Mouse (Mus musculus): ENCODE measurements around the gene Dnah17. TPM values are rescaled to one million over a fixed set of nuclear protein-coding genes. Genes with fewer than 3 reads are reported as not detected.

Gene Dnah17
- polyA plus RNA-seq, 1 experiment from 2014 or later: 0.22 TPM

DNA sequence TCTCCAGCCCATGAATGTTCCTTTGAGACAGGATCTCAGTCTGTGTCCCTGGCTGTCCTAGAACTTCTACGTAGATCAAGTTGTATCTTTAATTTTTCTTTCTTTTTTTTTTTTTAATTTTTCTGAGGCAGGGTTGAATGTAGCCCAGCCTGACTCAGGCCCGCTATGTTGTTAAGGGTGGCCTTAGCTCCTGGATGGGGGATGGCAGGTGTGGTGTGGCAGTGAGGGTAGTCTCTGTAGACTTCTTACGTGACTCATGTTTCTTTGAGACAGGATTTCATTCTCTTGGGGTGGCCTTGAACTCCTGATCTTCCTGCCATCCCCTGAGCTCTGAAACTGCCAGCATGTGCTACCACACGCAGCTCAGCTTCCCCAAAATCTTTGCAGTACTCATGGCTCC, 141.2 kb downstream of the Dnah17 start:
- Histone ChIP-seq H3K4me1 (peaks cover 67% of the 10 kb centered on the region), H3K9ac (no peak overlapping the region), H3K4me2 (no peak overlapping the region), H3K27me3 (no peaks in the 10 kb centered on the region), H3K4me3 (replicated peaks) (no peak overlapping the region), H3K36me3 (no peaks in the 10 kb centered on the region), H3K27ac (no peak overlapping the region), H3K9me3 (replicated peaks) (no peaks in the 10 kb centered on the region)
- 86% methylated on average over 4 of the region's 4 CpGs for WGBS
- ATAC-seq (replicated peaks; ENCODE audit: low FRiP score): no peak

DNA sequence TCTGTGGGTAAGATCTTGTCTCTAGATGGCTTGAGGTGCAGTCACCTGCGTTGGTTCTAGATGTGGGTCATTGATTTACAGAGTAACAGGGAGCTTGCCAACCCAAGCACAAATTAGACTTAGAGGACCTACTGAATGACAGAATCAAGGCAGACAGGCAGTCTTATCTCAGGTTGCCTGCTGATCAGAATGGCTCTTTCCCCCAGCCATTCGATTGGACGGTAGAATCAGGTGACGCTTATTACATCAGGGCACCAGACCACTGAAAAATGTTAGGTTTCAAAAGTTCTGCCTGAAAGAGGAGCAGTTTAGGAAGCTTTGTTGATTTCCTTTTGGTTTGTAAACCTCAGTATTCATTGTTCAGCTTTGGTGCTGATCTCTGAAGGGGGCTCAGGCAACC, 142.5 kb downstream of the Dnah17 start:
- H3K4me1 ChIP-seq: peaks cover 54% of the 10 kb centered on the region
- H3K27ac ChIP-seq: no peak overlapping the region
- H3K9me3 ChIP-seq (replicated peaks): no peaks in the 10 kb centered on the region
- peak overlapping the region; percentile 95 for H3K4me3 ChIP-seq (replicated peaks)
- peak overlapping the region; percentile 88; the same call in 1 of the 2 replicates for H3K9ac ChIP-seq
- no peaks in the 10 kb centered on the region for H3K27me3 ChIP-seq
- peak overlapping the region; percentile 90 for H3K4me2 ChIP-seq
- ATAC-seq (replicated peaks; ENCODE audit: low FRiP score): no peak
- 62% methylated on average over 4 of the region's 4 CpGs for WGBS
- H3K36me3 ChIP-seq: no peaks in the 10 kb centered on the region

DNA sequence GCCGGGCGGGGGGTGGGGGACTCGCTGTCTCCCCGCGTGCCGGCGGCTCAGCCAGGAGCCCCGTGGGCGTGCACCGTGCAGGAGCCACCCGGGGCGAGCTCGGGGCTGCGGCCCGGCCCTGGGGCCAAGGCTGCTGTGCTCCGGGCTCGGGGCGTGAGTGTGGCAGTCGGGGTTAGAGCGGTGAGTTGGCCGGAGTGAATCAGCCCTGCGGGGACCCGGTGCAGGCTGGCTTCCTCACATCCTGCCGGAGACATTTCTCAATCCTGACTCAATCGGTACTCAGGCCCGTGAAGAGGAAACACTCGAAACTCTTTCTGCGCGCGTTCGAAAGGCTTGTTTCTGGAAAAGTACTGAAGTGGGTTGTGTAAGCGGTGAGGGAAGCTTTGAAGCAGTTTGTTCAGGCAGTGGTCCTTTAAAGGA, 143.4 kb downstream of the Dnah17 start:
- Histone ChIP-seq H3K4me3 (replicated peaks) (peak overlapping the region; percentile 95), H3K27ac (peak overlapping the region; percentile 52), H3K9ac (peak overlapping the region; percentile 88), H3K4me1 (peaks cover 49% of the 10 kb centered on the region), H3K36me3 (no peaks in the 10 kb centered on the region), H3K27me3 (no peaks in the 10 kb centered on the region), H3K9me3 (replicated peaks) (no peaks in the 10 kb centered on the region), H3K4me2 (peak overlapping the region; percentile 90)
- ATAC-seq (replicated peaks; ENCODE audit: low FRiP score): peak; percentile 78
- 0% methylated on average over 32 of the region's 32 CpGs for WGBS

DNA sequence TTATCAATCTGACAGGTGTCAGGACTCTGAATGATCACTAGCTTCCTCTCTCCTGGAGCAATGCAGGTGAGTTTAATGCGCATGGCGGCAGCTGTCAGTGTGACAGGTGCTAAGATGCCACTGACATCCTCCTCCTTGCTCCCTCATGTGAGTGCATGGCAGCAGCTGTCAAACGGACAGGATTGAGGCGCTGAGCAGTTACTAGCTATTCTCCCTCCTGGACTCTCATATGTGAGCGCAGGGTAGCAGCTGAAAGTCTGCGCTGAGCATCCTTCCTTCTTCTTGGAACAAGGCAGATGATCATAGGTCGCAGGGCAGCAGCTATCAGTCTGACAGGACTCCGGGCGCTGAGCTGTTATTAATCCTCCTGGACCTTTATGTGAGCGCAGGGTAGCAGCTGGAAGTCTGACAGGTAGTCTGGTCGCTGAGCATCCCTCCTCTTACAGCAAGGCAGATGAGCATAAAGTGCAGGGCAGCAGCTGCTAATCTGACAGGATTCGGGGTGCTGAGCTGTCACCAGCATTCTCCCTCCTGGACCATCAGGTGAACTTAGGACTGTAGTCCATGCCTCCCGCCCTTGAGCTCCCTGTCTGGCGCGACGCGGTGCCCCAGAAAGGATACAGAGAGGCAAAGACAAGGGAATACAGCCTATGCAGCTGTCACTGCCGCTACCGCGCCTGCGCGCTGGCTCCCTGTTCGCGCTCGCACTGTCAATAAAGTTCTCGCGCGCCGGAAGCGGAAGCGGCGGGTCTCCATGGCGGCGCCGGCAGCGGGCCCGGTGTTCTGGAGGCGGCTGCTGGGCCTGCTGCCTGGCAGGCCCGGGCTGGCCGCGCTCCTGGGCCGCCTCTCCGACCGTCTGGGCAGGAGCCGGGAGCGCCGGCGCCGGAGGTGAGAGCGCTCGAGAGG, 144.1 kb downstream of the Dnah17 start, which contains the start of gene Pgs1:
Gene Pgs1 (plus strand): TSS at position 167 of the 906 bp plus-strand sequence.
- peaks cover 43% of the 10 kb centered on the region for H3K4me1 ChIP-seq
- H3K36me3 ChIP-seq: no peaks in the 10 kb centered on the region
- H3K27ac ChIP-seq: peak within 1 kb of the TSS; percentile 52
- ATAC-seq (replicated peaks; ENCODE audit: low FRiP score): peak; percentile 90
- H3K4me3 ChIP-seq (replicated peaks): peak within 1 kb of the TSS; percentile 95
- no peaks in the 10 kb centered on the region for H3K9me3 ChIP-seq (replicated peaks)
- no peaks in the 10 kb centered on the region for H3K27me3 ChIP-seq
- WGBS: 6% methylated on average over 50 of the region's 51 CpGs
- H3K9ac ChIP-seq: peak within 1 kb of the TSS; percentile 88
- H3K4me2 ChIP-seq: peak within 1 kb of the TSS; percentile 90

DNA sequence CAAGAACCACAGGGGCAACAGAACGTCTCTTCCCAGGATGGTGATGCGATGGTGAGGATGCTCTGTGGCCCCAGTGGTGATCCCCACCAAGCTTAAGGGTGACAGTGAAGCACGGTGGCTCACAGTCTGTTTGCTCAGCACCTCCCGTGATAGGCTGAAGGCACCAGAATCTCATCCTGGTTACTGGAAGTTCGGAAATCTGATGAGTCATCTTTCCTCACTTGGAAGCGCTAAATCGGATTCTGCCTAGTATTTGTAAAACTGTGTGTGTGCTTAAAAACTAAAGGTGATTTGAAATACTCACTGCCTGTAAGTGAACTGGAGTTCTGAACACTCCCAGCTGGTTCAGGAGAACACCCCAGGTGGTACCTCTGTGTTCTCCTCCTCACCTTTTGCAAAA, 146.7 kb downstream of the Dnah17 start:
- no peak overlapping the region for H3K27ac ChIP-seq
- no peak overlapping the region for H3K4me2 ChIP-seq
- 72% methylated on average over 7 of the region's 7 CpGs for WGBS
- H3K4me1 ChIP-seq: peaks cover 20% of the 10 kb centered on the region
- H3K4me3 ChIP-seq (replicated peaks): no peak overlapping the region
- H3K27me3 ChIP-seq: no peaks in the 10 kb centered on the region
- no peak overlapping the region for H3K9ac ChIP-seq
- no peak for ATAC-seq (replicated peaks; ENCODE audit: low FRiP score)
- no peaks in the 10 kb centered on the region for H3K36me3 ChIP-seq
- no peaks in the 10 kb centered on the region for H3K9me3 ChIP-seq (replicated peaks)

DNA sequence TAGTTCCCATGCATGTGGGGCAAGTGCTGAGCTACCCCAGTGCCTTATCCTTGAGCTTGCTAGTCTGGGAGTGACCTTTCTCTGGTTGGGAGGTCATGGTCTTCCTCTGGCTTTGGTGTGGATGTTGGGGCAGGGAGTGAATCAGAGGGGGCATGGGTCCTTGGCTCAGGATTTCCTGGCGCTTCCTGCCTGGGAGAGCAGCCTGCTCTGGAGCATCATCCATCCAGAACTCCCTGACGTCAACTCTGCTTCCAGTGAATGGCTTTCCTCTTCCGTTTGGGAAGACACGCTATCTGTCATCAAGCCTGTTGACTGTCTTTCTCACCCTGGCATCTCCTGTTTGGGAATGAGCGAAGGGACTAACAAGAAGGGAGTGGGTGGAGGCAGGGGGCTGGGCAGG, 148.0 kb downstream of the Dnah17 start:
- no peak for ATAC-seq (replicated peaks; ENCODE audit: low FRiP score)
- H3K27ac ChIP-seq: no peak overlapping the region
- no peak overlapping the region for H3K4me2 ChIP-seq
- H3K9ac ChIP-seq: no peak overlapping the region
- no peaks in the 10 kb centered on the region for H3K27me3 ChIP-seq
- no peaks in the 10 kb centered on the region for H3K9me3 ChIP-seq (replicated peaks)
- H3K36me3 ChIP-seq: no peaks in the 10 kb centered on the region
- H3K4me3 ChIP-seq (replicated peaks): no peak overlapping the region
- peaks cover 9% of the 10 kb centered on the region for H3K4me1 ChIP-seq
- 73% methylated on average over 5 of the region's 5 CpGs for WGBS

DNA sequence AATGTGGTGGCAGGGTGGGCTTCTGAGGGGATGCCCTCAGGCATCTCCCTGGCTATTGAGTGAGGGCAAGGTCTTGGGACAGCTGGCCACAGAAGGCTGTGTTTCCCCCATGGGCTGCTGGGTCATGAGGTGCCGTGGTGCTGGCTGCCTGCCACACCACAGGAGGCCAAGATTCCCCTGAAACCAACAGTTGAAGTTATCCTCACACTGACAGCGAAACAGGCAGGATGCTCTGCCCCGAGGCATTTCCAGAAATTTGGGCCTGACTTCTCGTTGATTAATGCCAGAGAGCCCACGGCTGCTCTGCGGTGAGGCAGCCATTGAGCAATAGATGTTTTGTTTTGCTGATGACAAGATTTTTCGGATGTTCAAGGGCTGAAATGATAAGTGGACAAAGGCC, 151.0 kb downstream of the Dnah17 start:
- WGBS: 70% methylated on average over 7 of the region's 7 CpGs
- H3K4me2 ChIP-seq: no peak overlapping the region
- H3K27ac ChIP-seq: no peak overlapping the region
- no peaks in the 10 kb centered on the region for H3K27me3 ChIP-seq
- no peaks in the 10 kb centered on the region for H3K9me3 ChIP-seq (replicated peaks)
- H3K4me3 ChIP-seq (replicated peaks): no peak overlapping the region
- peaks cover 23% of the 10 kb centered on the region for H3K4me1 ChIP-seq
- H3K9ac ChIP-seq: no peak overlapping the region
- ATAC-seq (replicated peaks; ENCODE audit: low FRiP score): no peak
- no peaks in the 10 kb centered on the region for H3K36me3 ChIP-seq

DNA sequence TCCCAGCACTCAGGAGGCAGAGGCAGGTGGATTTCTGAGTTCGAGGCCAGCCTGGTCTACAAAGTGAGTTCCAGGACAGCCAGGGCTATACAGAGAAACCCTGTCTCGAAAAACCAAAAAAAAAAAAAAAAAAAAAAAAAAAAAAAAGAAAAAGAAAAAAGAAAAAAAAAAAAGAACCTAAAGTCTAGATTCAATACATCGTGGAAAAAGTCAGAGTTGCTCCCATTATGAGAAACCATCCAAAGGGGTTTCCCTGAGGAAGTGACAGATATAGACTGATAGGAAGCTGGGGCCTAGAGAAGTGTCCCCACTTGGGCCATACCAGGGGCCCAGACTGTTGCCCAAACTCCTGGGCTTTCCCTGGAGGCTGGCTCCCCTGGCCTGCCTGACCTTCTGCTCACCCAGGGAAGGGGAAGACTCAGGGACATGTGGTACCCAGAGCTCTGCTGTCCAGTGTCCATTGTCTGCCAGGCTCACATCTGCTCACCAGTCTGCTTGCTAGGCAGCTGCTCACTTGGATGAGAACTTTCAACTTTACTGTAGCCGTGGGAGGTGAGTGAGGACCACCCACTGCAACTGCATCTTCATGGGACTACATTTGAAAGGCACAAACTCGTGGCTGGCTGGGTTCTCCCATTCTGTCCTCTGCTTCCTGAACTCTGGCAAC, 152.6 kb downstream of the Dnah17 start:
- ATAC-seq (replicated peaks; ENCODE audit: low FRiP score): no peak
- H3K9ac ChIP-seq: no peak overlapping the region
- H3K4me2 ChIP-seq: no peak overlapping the region
- no peaks in the 10 kb centered on the region for H3K27me3 ChIP-seq
- H3K27ac ChIP-seq: no peak overlapping the region
- no peak overlapping the region for H3K4me3 ChIP-seq (replicated peaks)
- no peaks in the 10 kb centered on the region for H3K36me3 ChIP-seq
- peaks cover 37% of the 10 kb centered on the region for H3K4me1 ChIP-seq
- 68% methylated on average over 4 of the region's 5 CpGs for WGBS
- H3K9me3 ChIP-seq (replicated peaks): no peaks in the 10 kb centered on the region

DNA sequence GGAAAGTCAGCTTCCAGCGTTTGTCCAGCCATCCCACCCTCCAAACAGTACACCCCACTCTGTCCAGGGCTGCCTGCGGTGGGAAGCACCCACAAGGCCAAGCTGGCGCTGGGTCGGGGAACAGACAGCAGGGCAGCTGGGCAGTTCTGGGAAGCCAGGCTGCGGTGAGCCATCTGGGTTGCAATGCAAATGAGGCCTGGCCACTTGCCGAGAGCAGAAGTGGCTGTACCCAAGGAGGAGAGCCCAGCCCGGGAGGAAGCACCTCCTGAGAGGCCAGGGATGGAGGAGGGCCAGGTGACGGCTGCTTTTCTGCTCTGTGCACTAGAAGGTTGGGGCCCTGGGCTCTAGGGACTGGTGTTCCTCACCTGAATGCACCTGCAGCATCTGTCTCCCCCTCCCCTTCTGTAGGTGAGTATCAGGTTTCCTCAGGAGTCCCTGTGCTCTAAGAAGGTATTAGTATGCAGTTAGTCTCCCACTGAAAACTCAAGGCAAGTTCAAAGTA, 154.3 kb downstream of the Dnah17 start:
- Histone ChIP-seq H3K9ac (no peak overlapping the region), H3K27me3 (0 out of 2 replicates have a peak, but pooled peaks cover 4% of the 10 kb centered on the region), H3K4me2 (0 out of 2 replicates have a peak overlapping the region, but pooled peaks have one; percentile 27), H3K9me3 (replicated peaks) (no peaks in the 10 kb centered on the region), H3K36me3 (no peaks in the 10 kb centered on the region), H3K4me3 (replicated peaks) (no peak overlapping the region), H3K27ac (peak overlapping the region; percentile 90), H3K4me1 (peaks cover 37% of the 10 kb centered on the region)
- ATAC-seq (replicated peaks; ENCODE audit: low FRiP score): peak; percentile 65
- 10% methylated on average over 8 of the region's 8 CpGs for WGBS

DNA sequence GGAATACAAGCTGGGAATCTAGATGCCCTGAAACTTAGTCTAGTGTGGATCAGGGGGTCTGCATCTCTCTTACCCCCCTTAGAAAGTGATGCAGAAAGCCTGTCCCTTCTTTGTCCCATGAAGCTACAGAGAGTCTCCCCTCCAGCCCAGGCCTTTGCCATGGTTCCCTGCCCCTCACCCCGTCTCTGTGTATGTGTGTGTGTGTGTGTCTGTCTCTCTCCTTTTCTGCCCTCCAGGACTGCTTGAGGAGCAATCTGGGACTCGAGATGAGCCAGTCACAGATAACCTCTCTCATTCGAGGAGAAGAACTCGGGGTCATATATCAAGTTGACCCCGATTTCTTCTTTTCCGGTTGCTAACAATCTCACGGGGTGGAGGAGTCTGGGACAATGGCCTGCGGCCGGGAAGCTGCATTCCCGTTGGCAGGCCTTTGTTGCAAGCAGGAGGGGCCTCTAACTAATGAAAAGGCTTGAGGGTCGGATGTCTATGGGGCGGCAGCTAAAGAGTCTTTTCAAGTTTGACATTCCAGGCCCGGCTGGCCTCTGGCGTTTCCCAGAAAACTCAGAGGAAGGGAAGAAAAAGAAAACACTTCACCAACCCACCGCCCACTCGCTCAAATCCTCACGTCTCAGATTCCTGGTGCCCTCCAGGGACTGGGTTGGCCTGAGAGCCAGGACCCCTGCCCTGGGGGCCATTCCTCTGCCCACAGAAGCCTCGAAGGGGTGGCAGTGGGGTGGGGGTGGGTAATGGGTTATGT, 155.0 kb downstream of the Dnah17 start:
- Histone ChIP-seq H3K9ac (no peak overlapping the region), H3K27me3 (0 out of 2 replicates have a peak, but pooled peaks cover 4% of the 10 kb centered on the region), H3K27ac (peak overlapping the region; percentile 90), H3K36me3 (no peaks in the 10 kb centered on the region), H3K4me2 (0 out of 2 replicates have a peak overlapping the region, but pooled peaks have one; percentile 27), H3K9me3 (replicated peaks) (no peaks in the 10 kb centered on the region), H3K4me1 (peaks cover 44% of the 10 kb centered on the region), H3K4me3 (replicated peaks) (no peak overlapping the region)
- peak; percentile 53 for ATAC-seq (replicated peaks; ENCODE audit: low FRiP score)
- 6% methylated on average over 18 of the region's 18 CpGs for WGBS

DNA sequence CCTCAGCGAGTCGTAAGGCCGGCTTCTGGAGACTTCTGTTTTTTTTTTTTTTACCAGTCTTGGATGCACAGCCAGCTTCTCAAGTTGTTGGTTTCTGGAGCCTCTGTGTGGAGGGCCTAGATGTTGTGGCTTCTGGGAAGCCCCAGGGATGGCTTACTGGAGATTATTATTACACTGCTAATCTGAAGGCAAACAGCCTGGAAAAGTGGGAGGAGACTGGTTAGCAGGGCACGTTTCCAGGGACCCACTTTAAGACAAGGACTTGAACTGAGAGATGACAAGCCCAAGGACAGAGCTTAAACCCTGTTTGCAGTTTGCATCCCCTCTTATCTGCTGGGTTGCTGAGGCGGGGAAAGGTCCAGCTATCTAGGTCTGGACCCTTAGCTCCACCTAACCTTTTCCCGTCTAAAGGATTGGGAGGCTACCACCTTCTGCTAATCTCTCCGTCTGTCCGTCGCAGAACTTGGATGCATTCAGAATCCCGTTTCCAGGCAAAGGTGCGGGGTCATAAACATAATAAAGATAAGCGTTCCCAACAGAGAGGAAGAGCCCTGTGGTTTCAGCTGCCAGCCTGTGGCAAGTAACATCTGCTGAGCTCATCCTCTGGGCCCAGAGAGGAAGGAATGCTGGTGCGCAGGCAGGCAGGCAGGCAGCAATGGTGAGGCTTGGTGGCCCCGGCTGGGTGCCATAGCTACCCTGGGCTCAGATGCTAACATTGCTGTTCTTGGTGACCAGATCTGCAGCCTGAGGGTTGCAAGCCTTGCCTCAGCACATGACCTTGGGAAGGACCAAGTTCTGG, 155.9 kb downstream of the Dnah17 start:
- Histone ChIP-seq H3K4me3 (replicated peaks) (no peak overlapping the region), H3K36me3 (no peaks in the 10 kb centered on the region), H3K27ac (peak overlapping the region; percentile 90), H3K27me3 (0 out of 2 replicates have a peak, but pooled peaks cover 4% of the 10 kb centered on the region), H3K4me2 (no peak overlapping the region), H3K9ac (no peak overlapping the region), H3K9me3 (replicated peaks) (no peaks in the 10 kb centered on the region), H3K4me1 (peaks cover 52% of the 10 kb centered on the region)
- 45% methylated on average over 14 of the region's 14 CpGs for WGBS
- ATAC-seq (replicated peaks; ENCODE audit: low FRiP score): no peak

Measured in kidney, embryonic 15.5 days (tissue).